Mouse (Mus musculus) liver, adult 2 months (tissue): ENCODE data around the gene Cdkn2b. TPM values are rescaled to one million over a fixed set of nuclear protein-coding genes. Genes with fewer than 3 reads are reported as not detected.

ENCODE experiments used
- DNase-seq: peaks from one replicate; pipeline ENCODE4 v3.0.0-alpha.2; 2011; ENCODE audit warnings: low read depth, low spot score; ENCODE audit errors: extremely low read depth
- H3K27ac ChIP-seq: fragments of 200-500 bp; replicated peaks from 2 replicates; pipeline ENCODE4 v1.5.1; 2012; ENCODE audit warnings: low read depth, mild to moderate bottlenecking, control low read depth, inconsistent platforms, low read length; ENCODE audit not compliant: insufficient read depth
- H3K27me3 ChIP-seq: fragments of 200-500 bp; 2 replicates; pipeline ENCODE4 v1.6.1; 2012; ENCODE audit warnings: mild to moderate bottlenecking, moderate library complexity, low read length, inconsistent platforms; ENCODE audit not compliant: control insufficient read depth, insufficient read depth
- H3K36me3 ChIP-seq: fragments of 200-500 bp; 2 replicates; pipeline ENCODE4 v1.6.1; 2012; ENCODE audit warnings: low read length, inconsistent platforms; ENCODE audit not compliant: control insufficient read depth, insufficient read depth
- H3K4me1 ChIP-seq: fragments of 200-500 bp; 2 replicates; pipeline ENCODE4 v1.6.1; 2011; ENCODE audit warnings: low read length; ENCODE audit not compliant: control insufficient read depth, insufficient read depth
- H3K4me3 ChIP-seq: fragments of 200-500 bp; 2 replicates; pipeline ENCODE4 v1.5.1; 2011; ENCODE audit warnings: low read depth, mild to moderate bottlenecking, control low read depth, low read length, moderate library complexity; ENCODE audit not compliant: insufficient read depth
- H3K79me2 ChIP-seq: fragments of 200-500 bp; 2 replicates; pipeline ENCODE4 v1.6.1; 2012; ENCODE audit warnings: inconsistent platforms, mild to moderate bottlenecking, low read length, moderate library complexity; ENCODE audit not compliant: control insufficient read depth, insufficient read depth
- H3K9ac ChIP-seq: fragments of 200-500 bp; 2 replicates; pipeline ENCODE4 v1.6.1; 2012; ENCODE audit warnings: low read depth, mild to moderate bottlenecking, control low read depth, inconsistent platforms, low read length
- CTCF ChIP-seq: fragments of 200-500 bp; IDR thresholded peaks from 2 replicates; pipeline ENCODE4 v1.5.1; 2011; ENCODE audit warnings: low read depth, low read length, control low read depth
- POLR2A ChIP-seq: fragments of 200-500 bp; IDR thresholded peaks from 2 replicates; pipeline ENCODE4 v1.6.1; 2011; ENCODE audit warnings: low read length, control low read depth; ENCODE audit not compliant: insufficient read depth; ENCODE audit errors: extremely low read depth
- WGBS: fragments of 180-500 bp; shearing (Covaris S2); methylation state at CpG from one replicate; pipeline ENCODE4 v1.1.7; 2018; 5-methylcytosine and 5-hydroxymethylcytosine counted together
- polyA plus RNA-seq: library from polyadenylated mRNA; depleted of rRNA; stranded (reverse); fragments of >200 nt; gene quantifications from 2 replicates; pipeline ENCODE4 v1.2.3, GENCODE M21; 2012
- total RNA-seq: library from RNA; depleted of rRNA; stranded (reverse); fragments of >200 nt; gene quantifications from 2 replicates; pipeline ENCODE4 v1.2.3, GENCODE M21; 2014

Cdkn2b gene
- total and polyA plus RNA-seq, 2 experiments: 0.13 to 0.18 TPM

GRCm38 (mm10) chr4:89286566-89286965, 24.3 kb downstream of the Cdkn2b start:
- no peak overlapping the region for H3K9ac ChIP-seq
- H3K79me2 ChIP-seq: no peaks in the 10 kb centered on the region
- peaks cover 30% of the 10 kb centered on the region for H3K27me3 ChIP-seq
- DNase-seq: no peak
- no peaks in the 10 kb centered on the region for H3K36me3 ChIP-seq
- TF ChIP-seq CTCF (no peak), POLR2A (no peak)
- H3K4me1 ChIP-seq: no peaks in the 10 kb centered on the region
- H3K27ac ChIP-seq: no peak overlapping the region
- WGBS: 9% methylated on average over 1 of the region's 1 CpGs
- H3K4me3 ChIP-seq: no peak overlapping the region

- Histone ChIP-seq H3K9ac (no peak overlapping the region), H3K27me3 (peaks cover 30% of the 10 kb centered on the region), H3K4me3 (no peak overlapping the region), H3K4me1 (no peaks in the 10 kb centered on the region), H3K36me3 (no peaks in the 10 kb centered on the region), H3K79me2 (no peaks in the 10 kb centered on the region), H3K27ac (no peak overlapping the region)
- TF ChIP-seq POLR2A (no peak), CTCF (no peak)
- no peak for DNase-seq
- WGBS: 39% methylated on average over 7 of the region's 7 CpGs
These were observed 25.2 kb downstream of the Cdkn2b start for GRCm38 (mm10) chr4:89285688-89286087.

GRCm38 (mm10) chr4:89282661-89283060, 28.2 kb downstream of the Cdkn2b start:
- Histone ChIP-seq H3K9ac (no peak overlapping the region), H3K36me3 (no peaks in the 10 kb centered on the region), H3K27ac (no peak overlapping the region), H3K79me2 (no peaks in the 10 kb centered on the region), H3K4me3 (no peak overlapping the region), H3K4me1 (no peaks in the 10 kb centered on the region), H3K27me3 (peaks cover 28% of the 10 kb centered on the region)
- no peak for DNase-seq
- TF ChIP-seq POLR2A (no peak), CTCF (no peak)
- WGBS: 7% methylated on average over 12 of the region's 12 CpGs

GRCm38 (mm10) chr4:89282036-89282566, 28.7 kb downstream of the Cdkn2b start:
- DNase-seq: no peak
- TF ChIP-seq CTCF (peak; percentile 16; the same call in 1 of the 2 replicates), POLR2A (no peak)
- no peak overlapping the region for H3K27ac ChIP-seq
- WGBS: 2% methylated on average over 25 of the region's 25 CpGs
- no peak overlapping the region for H3K9ac ChIP-seq
- no peaks in the 10 kb centered on the region for H3K4me1 ChIP-seq
- H3K36me3 ChIP-seq: no peaks in the 10 kb centered on the region
- H3K4me3 ChIP-seq: no peak overlapping the region
- H3K27me3 ChIP-seq: peaks cover 30% of the 10 kb centered on the region
- no peaks in the 10 kb centered on the region for H3K79me2 ChIP-seq

GRCm38 (mm10) chr4:89281236-89281635, 29.6 kb downstream of the Cdkn2b start:
- TF ChIP-seq POLR2A (no peak), CTCF (no peak)
- Histone ChIP-seq H3K27ac (no peak overlapping the region), H3K36me3 (no peaks in the 10 kb centered on the region), H3K4me3 (no peak overlapping the region), H3K9ac (no peak overlapping the region), H3K79me2 (no peaks in the 10 kb centered on the region), H3K4me1 (no peaks in the 10 kb centered on the region), H3K27me3 (peaks cover 35% of the 10 kb centered on the region)
- WGBS: 7% methylated on average over 7 of the region's 7 CpGs
- no peak for DNase-seq

- Histone ChIP-seq H3K36me3 (no peaks in the 10 kb centered on the region), H3K9ac (no peak overlapping the region), H3K27ac (no peak overlapping the region), H3K27me3 (peaks cover 41% of the 10 kb centered on the region), H3K4me3 (no peak overlapping the region), H3K4me1 (no peaks in the 10 kb centered on the region), H3K79me2 (no peaks in the 10 kb centered on the region)
- WGBS: 8% methylated on average over 2 of the region's 2 CpGs
- TF ChIP-seq CTCF: no peak
- TF ChIP-seq POLR2A: no peak
- no peak for DNase-seq
These were observed 31.2 kb downstream of the Cdkn2b start for GRCm38 (mm10) chr4:89279641-89280040.
